Mouse (Mus musculus) macrophage (primary cell): ENCODE data around the gene Tradd. TPM values are rescaled to one million over a fixed set of nuclear protein-coding genes. Genes with fewer than 3 reads are reported as not detected.
"Not testable (repeated sequence)": the region's sequence is repeated elsewhere in the genome, so short reads cannot be mapped to it uniquely, and the experiment has no call there.

ENCODE experiments used
- H3K27ac ChIP-seq: fragments of 350-480 bp; formaldehyde crosslinking; 2 replicates; pipeline ENCODE4 v1.9.0; 2021
- H3K36me3 ChIP-seq: fragments of 350-480 bp; formaldehyde crosslinking; 2 replicates; pipeline ENCODE4 v1.9.0; 2021; ENCODE audit errors: inconsistent target
- H3K4me3 ChIP-seq: fragments of 350-480 bp; formaldehyde crosslinking; 2 replicates; pipeline ENCODE4 v1.9.0; 2021; ENCODE audit errors: inconsistent target
- H3K79me2 ChIP-seq: fragments of 350-480 bp; formaldehyde crosslinking; 2 replicates; pipeline ENCODE4 v1.9.0; 2021; ENCODE audit errors: inconsistent target
- WGBS: methylation state at CpG from one replicate; pipeline ENCODE4 v1.1.7; 2026; ENCODE audit warnings: inconsistent platforms; ENCODE audit not compliant: missing documents; 5-methylcytosine and 5-hydroxymethylcytosine counted together
- polyA plus RNA-seq: library from polyadenylated mRNA; stranded (reverse); fragments of 250-400 nt; gene quantifications from 3 replicates; pipeline ENCODE4 v1.2.4, GENCODE M21; 2018; ENCODE audit warnings: inconsistent platforms

Tradd gene
- polyA plus RNA-seq, 1 experiment from 2014 or later = 8.4 TPM

DNA sequence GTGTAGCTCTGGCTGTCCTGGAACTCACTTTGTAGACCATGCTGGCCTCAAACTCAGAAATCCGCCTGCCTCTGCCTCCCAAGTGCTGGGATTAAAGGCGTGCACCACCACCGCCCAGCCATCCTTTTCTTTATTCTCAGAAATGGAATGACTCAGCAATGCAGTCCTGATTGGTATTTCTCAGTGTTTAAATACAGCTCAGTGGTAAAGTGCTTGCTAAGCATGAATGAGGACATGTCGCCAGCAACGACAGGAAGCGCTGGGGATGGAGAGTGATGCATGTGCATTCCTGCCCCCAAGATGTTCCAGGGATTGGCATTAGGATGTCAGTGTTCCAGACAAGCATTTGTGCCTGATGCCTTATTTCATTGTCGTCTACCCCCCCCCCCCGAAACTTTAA, 39.0 kb upstream of the Tradd start:
- H3K27ac ChIP-seq = peak overlapping the region; percentile 45; the same call in 1 of the 2 replicates
- WGBS = 75% methylated on average over 8 of the region's 8 CpGs
- H3K36me3 ChIP-seq = peaks cover 38% of the 10 kb centered on the region; the same call in 1 of the 2 replicates

DNA sequence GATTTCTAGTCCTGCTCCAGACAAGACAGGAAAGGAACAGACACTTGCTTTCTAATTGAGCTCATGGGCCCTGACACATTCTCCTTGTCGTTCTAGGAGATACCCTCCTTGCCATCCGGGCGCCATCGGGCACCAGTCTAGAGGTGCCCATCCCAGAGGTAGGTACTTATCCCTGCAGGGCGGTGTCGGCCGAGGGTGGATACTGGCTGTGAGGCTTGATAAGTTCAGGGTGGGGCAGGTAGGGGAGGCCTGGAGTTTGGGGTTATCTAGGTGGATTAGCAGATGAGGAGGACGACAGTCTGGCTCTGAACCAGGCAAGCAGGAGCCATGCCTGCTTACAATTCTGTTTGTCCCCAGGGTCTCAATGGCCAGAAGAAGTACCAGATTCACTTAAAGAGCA, 35.6 kb upstream of the Tradd start:
- peaks cover 26% of the 10 kb centered on the region; the same call in 1 of the 2 replicates for H3K36me3 ChIP-seq
- H3K79me2 ChIP-seq = peaks cover 38% of the 10 kb centered on the region
- H3K27ac ChIP-seq = no peak overlapping the region
- WGBS = 99% methylated on average over 8 of the region's 8 CpGs
- H3K4me3 ChIP-seq = no peak overlapping the region

More for the DNA sequence above, 39.0 kb upstream of the Tradd start:
- Histone ChIP-seq H3K79me2 (peaks cover 31% of the 10 kb centered on the region), H3K4me3 (no peak overlapping the region)

DNA sequence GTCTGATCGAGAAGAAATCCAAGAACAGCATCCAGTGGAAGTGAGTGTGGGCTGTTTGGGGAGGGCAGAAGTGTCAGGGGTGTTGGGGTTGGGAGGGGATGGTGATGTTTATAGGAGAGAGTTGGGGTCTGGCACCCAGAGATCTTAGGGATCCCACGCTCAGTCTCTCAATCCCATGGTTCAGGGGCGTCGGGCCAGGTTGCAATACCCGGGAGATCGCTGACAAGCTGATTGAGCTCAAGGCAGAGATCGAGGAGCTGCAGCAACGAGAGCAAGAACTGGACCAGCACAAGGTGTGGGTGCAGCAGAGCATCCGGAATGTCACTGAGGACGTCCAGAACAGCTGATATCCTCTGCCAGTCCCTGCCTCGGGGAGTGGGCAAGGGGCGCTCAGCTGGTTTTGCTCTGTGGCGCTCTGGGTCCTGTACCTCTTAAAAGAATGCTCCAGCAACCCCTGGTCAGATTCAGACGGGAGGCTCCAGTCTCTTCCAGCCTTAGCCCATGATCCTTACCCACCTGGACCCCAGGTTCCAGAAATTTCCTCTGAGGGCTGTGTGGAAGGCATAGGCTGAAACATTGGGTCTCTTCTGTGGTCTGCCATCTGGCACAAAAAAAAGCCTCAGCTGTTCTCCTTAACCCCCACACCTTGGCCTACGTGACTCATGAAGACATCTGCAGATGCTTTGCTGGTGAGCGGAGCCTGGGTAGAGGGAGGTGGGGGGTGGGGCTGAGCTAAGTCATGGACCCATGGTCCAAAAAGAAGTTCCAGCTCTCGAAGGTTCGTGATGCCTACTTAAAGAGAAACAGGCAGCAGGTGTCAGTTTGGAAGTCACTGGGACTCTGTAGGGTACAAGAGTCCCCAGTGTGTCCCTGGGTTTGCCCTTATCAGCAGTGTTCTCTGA, 34.2 kb upstream of the Tradd start:
- Histone ChIP-seq H3K4me3 (peak overlapping the region; percentile 92), H3K79me2 (peaks cover 38% of the 10 kb centered on the region), H3K27ac (peak overlapping the region; percentile 37), H3K36me3 (peaks cover 26% of the 10 kb centered on the region; the same call in 1 of the 2 replicates)
- 62% methylated on average over 18 of the region's 18 CpGs for WGBS

DNA sequence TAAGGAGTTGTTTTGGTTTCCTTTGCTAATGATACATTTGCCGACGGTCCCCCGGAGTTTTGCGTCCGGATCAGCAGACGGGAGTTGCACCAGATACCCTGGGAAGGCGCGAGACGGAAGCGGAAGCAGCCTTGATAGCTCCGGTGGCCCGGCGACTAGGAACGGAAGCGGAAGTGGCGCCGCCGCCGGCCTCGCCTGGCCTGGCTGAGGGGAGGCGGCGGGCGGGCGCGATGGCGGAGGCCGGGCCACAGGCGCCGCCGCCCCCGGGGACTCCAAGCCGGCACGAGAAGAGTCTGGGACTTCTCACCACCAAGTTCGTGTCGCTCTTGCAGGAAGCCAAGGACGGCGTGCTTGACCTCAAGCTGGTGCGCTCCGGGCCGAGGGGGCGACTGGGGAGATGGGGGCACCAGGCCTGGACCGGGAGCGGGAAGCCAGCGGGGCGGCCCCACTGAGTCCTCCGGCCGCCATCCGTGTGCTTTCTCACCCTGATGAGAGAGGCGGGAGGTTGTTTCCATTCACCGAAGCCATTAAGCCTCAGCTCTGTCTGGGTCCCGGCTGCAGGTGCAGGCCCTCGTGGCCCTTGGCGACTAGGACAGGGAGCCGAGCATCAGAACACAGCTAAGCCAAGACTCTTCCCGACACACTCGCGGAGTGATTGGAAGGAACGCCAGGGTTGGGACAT, 33.2 kb upstream of the Tradd start, which contains the start of gene E2f4:
Gene E2f4, plus strand, starts transcription at position 153 of the 682 bp plus-strand sequence.
- H3K4me3 ChIP-seq = peak within 1 kb of the TSS; percentile 92
- H3K79me2 ChIP-seq = peaks cover 38% of the 10 kb centered on the region
- H3K27ac ChIP-seq = peak within 1 kb of the TSS; percentile 46
- peaks cover 26% of the 10 kb centered on the region; the same call in 1 of the 2 replicates for H3K36me3 ChIP-seq
- WGBS = under 1% methylated on average over 57 of the region's 58 CpGs

DNA sequence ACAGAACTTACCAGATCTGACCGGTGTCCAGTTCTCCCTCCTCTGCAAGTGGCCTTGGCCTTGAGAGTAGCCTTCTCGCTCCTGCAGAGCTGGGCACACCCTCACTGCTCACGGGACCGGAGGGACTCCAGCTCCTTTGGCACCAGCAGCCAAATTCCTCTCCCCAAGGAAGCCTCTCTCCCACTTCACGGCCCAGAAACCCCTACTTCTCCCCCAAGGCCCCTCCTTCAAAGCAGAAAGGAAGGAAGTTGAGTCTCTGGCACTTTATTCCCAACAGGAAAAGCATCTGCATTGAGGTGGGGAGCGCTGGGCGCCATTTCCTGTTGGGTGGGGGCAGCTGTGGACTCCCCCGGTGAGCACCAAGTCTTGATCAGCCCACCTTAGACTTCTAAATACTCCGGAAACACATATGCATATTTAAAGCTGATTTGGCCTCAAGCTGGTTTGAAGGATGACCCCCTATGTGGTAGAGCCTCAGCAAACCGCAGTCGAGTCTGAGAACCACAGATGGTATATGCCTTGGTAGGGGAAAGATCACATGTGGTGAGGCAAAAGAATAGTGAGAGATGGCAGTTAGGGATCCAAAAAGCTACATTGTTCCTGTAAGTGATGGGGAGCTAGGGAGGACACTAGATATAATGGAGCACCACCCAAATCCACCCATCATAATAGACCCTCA, 31.6 kb upstream of the Tradd start, which contains the start of gene Exoc3l:
Gene Exoc3l, minus strand, starts transcription at position 207 of the 679 bp plus-strand sequence.
- Histone ChIP-seq H3K27ac (peak within 1 kb of the TSS; percentile 46; the same call in 1 of the 2 replicates), H3K36me3 (peaks cover 13% of the 10 kb centered on the region; the same call in 1 of the 2 replicates), H3K79me2 (peaks cover 33% of the 10 kb centered on the region), H3K4me3 (peak within 1 kb of the TSS; percentile 92; the same call in 1 of the 2 replicates)
- WGBS = 14% methylated on average over 11 of the region's 11 CpGs

DNA sequence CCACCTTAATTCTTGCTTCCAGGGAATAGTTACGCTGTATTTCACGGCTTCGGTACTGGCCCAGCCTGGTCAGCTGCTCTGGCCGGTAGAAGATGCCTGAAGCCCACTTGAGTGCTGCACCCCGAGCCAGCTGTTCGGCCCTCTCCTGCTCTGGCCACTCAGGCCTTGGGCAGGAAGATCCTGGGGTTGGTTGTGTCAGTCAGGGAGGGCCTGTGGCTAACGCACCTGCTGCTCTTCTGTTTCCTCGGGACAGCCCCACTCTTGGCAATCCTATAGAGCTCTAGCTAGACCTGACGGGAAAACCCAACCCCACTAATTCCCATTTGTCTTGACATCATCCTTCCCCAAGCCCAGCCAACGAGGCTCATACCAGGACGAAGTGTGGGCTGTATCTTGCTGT, 30.8 kb upstream of the Tradd start:
- Histone ChIP-seq H3K27ac (no peak overlapping the region), H3K36me3 (peaks cover 6% of the 10 kb centered on the region; the same call in 1 of the 2 replicates), H3K79me2 (peaks cover 26% of the 10 kb centered on the region), H3K4me3 (no peak overlapping the region)
- WGBS = 69% methylated on average over 9 of the region's 11 CpGs

DNA sequence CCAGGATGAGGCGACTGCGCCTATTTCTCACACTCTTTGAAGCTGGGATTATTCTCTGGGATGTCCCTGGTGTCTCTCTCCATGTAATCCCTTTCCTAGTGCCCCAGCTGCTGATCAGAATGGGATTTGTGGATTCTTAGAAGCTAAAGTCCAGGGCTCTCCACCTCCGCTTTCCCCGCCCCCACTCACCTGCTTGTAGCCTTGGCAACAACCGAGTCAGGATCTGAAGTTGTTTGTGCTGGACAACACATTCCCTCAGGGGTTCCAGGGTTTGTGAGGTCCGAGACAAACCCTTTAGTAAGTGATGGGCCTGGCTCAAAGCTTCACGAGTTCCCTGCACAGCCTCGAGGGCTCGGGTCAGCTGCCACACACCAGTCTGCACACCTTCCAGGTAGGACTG, 30.4 kb upstream of the Tradd start:
- no peak overlapping the region for H3K4me3 ChIP-seq
- peaks cover 1% of the 10 kb centered on the region; the same call in 1 of the 2 replicates for H3K36me3 ChIP-seq
- 91% methylated on average over 9 of the region's 9 CpGs for WGBS
- H3K27ac ChIP-seq = no peak overlapping the region
- H3K79me2 ChIP-seq = peaks cover 22% of the 10 kb centered on the region

DNA sequence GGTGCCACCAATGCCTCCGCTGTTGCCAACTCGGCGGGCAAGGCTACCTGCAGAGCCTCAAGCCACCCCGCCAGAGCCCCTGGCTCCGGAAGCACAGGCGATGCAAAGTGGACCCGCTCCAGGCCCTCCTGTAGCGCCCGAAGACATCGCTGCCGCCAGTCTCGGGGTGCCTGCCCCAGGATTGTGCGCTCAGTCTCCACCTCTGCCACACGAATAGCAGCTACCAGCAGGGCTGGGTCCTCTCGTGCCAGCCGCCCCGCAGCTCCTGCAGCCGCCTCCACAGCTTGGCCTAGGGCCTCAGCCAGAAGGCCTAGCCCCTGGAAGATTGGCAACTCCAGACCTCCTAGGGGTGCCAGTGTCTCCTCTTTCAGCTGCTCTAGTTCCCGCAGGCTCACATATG, 29.0 kb upstream of the Tradd start:
- 96% methylated on average over 15 of the region's 19 CpGs for WGBS
- Histone ChIP-seq H3K4me3 (no peak overlapping the region), H3K36me3 (no peaks in the 10 kb centered on the region), H3K27ac (no peak overlapping the region), H3K79me2 (peaks cover 8% of the 10 kb centered on the region)

DNA sequence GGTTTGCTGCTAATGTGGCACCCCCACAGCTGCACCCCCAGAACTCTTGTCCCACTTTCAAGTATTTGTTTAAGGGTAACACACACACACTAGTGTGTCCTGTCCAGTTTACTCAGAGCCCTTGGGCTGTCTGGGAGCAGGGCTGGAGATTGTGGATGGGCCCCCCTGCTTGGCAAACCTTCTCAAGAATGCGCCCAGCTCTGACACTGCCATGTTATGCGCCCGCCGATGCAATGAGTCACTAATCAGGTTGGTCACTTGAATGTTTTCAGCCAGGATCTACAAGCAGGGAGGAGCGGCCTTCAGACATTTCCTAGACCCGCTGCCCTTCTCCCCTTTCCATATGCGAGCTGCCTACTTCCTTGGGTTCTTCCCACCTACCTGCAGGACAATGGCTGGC, 28.1 kb upstream of the Tradd start:
- Histone ChIP-seq H3K4me3 (no peak overlapping the region), H3K27ac (no peak overlapping the region), H3K36me3 (no peaks in the 10 kb centered on the region), H3K79me2 (no peaks in the 10 kb centered on the region)
- WGBS = 92% methylated on average over 6 of the region's 7 CpGs

DNA sequence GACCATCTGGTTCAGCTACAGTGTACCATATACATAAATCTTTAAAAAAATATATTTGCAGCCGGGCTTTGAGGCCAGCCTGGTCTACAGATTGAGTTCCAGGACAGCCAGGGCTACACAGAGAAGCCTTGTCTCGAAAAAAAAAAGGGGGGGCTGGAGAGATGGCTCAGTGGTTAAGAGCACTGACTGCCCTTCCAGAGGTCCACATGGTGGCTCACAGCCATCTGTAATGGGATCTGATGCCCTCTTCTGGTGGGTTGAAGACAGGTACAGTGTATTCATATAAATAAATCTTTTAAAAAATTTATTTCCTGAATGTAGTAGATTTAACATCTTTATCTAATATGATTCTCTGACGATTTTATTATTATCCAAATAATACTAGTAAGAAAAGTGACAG, 27.4 kb upstream of the Tradd start:
- 83% methylated on average over 3 of the region's 3 CpGs for WGBS
- H3K36me3 ChIP-seq, H3K27ac ChIP-seq, H3K4me3 ChIP-seq, H3K79me2 ChIP-seq: not testable (repeated sequence)

DNA sequence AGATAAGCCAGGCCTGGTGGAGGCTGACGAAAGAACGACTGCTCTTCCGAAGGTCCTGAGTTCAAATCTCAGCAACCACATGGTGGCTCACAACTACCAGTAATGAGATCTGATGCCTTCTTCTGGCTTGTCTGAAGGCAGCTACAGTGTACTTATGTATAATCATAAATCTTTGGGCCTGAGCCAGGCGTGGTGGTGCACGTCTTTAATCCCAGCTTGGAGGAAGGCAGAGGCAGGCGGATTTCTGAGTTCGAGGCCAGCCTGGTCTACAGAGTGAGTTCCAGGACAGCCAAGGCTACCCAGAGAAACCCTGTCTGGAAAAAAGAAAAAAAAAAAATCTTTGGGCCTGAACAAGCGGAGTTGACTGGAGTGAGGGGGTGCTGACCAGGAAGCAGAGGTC, 27.0 kb upstream of the Tradd start:
- not testable (repeated sequence) for H3K27ac ChIP-seq, H3K79me2 ChIP-seq, H3K4me3 ChIP-seq, H3K36me3 ChIP-seq
- 84% methylated on average over 8 of the region's 8 CpGs for WGBS

DNA sequence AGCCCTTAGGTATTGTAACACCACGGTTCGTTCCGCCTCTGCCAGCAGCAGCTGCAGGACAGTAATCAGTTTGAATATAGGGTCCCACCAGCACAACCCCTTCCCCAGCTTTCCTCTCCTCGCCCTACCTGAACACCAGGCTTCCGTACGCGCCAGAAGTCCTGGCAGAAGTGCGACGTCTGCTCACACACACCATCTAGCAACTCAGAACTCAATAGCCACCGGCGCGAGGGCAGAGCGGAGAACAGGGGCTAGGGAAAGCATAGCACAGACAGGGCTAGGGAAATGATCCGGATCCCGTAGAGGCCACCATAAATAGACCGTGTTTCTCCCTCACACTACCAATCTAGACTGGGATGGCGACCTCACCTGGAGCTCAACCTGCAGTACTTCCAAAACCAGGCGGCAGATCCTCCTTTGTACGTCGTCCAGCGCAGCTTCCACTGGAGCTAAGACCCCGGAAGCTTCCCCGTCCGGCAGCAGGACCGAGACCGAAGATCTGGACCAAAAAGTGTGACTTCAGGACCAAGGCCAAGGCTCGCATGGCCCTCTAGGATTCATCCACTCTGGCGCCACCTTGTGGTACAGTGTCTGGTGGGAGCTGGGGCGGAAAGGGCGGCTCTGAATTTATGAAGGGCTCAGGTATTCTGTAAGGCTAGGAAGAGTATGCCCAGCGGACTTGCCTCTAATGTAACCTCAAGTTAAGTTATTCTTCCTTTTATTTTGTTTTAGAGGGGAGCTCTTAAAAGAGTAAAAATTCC, 26.3 kb upstream of the Tradd start:
- Histone ChIP-seq H3K79me2 (no peaks in the 10 kb centered on the region), H3K36me3 (no peaks in the 10 kb centered on the region), H3K27ac (no peak overlapping the region), H3K4me3 (no peak overlapping the region)
- 33% methylated on average over 31 of the region's 31 CpGs for WGBS

DNA sequence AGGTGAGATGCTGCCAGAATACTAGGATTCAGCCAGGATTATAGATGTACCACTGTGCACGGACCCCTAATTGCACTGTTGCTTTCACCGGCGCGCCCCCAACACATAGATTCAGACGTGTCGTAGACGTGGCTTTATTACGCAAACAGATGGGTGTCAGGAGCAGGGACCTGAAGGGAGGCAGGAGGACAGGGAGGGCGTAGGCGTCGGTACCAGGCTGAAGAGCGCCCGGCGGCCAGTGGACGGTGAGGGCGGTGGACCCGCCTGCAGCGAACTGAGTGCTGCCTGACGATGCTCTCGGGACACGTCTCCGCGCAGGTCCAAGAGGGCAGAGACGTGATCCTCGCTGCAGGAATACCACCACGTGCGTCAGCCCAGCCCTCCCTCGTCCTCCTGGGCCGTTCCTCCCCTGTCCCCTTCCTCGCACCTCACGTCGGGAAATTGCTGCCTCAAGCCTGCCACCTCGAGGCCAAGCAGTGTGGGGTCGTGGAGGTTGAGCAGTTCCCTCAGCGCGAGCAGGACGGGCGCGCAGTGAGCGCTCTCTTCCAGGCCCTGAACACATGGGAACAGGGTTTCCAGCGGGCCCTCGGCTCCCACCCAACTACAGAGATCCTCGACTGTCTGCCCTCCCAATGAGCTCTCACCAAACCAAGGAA, 25.5 kb upstream of the Tradd start, which contains the start of gene 4931428F04Rik:
Gene 4931428F04Rik, minus strand, starts transcription at position 60 of the 656 bp plus-strand sequence.
- Histone ChIP-seq H3K4me3 (peak within 1 kb of the TSS; percentile 43), H3K36me3 (no peaks in the 10 kb centered on the region), H3K27ac (peak within 1 kb of the TSS; percentile 32; the same call in 1 of the 2 replicates), H3K79me2 (no peaks in the 10 kb centered on the region)
- 16% methylated on average over 30 of the region's 43 CpGs for WGBS
